Mouse (Mus musculus) liver, adult 2 months (tissue): Measurements from ENCODE around the gene Nepro. TPM values are rescaled to one million over a fixed set of nuclear protein-coding genes. Genes with fewer than 3 reads are reported as not detected.

ENCODE experiments used
- DNase-seq: peaks from one replicate; pipeline ENCODE4 v3.0.0-alpha.2; 2011; ENCODE audit warnings: low read depth, low spot score; ENCODE audit errors: extremely low read depth
- H3K27ac ChIP-seq: fragments of 200-500 bp; replicated peaks from 2 replicates; pipeline ENCODE4 v1.5.1; 2012; ENCODE audit warnings: low read depth, mild to moderate bottlenecking, control low read depth, inconsistent platforms, low read length; ENCODE audit not compliant: insufficient read depth
- H3K27me3 ChIP-seq: fragments of 200-500 bp; 2 replicates; pipeline ENCODE4 v1.6.1; 2012; ENCODE audit warnings: mild to moderate bottlenecking, moderate library complexity, low read length, inconsistent platforms; ENCODE audit not compliant: control insufficient read depth, insufficient read depth
- H3K36me3 ChIP-seq: fragments of 200-500 bp; 2 replicates; pipeline ENCODE4 v1.6.1; 2012; ENCODE audit warnings: low read length, inconsistent platforms; ENCODE audit not compliant: control insufficient read depth, insufficient read depth
- H3K4me1 ChIP-seq: fragments of 200-500 bp; 2 replicates; pipeline ENCODE4 v1.6.1; 2011; ENCODE audit warnings: low read length; ENCODE audit not compliant: control insufficient read depth, insufficient read depth
- H3K4me3 ChIP-seq: fragments of 200-500 bp; 2 replicates; pipeline ENCODE4 v1.5.1; 2011; ENCODE audit warnings: low read depth, mild to moderate bottlenecking, control low read depth, low read length, moderate library complexity; ENCODE audit not compliant: insufficient read depth
- H3K79me2 ChIP-seq: fragments of 200-500 bp; 2 replicates; pipeline ENCODE4 v1.6.1; 2012; ENCODE audit warnings: inconsistent platforms, mild to moderate bottlenecking, low read length, moderate library complexity; ENCODE audit not compliant: control insufficient read depth, insufficient read depth
- H3K9ac ChIP-seq: fragments of 200-500 bp; 2 replicates; pipeline ENCODE4 v1.6.1; 2012; ENCODE audit warnings: low read depth, mild to moderate bottlenecking, control low read depth, inconsistent platforms, low read length
- CTCF ChIP-seq: fragments of 200-500 bp; IDR thresholded peaks from 2 replicates; pipeline ENCODE4 v1.5.1; 2011; ENCODE audit warnings: low read depth, low read length, control low read depth
- POLR2A ChIP-seq: fragments of 200-500 bp; IDR thresholded peaks from 2 replicates; pipeline ENCODE4 v1.6.1; 2011; ENCODE audit warnings: low read length, control low read depth; ENCODE audit not compliant: insufficient read depth; ENCODE audit errors: extremely low read depth
- WGBS: fragments of 180-500 bp; shearing (Covaris S2); methylation state at CpG from one replicate; pipeline ENCODE4 v1.1.7; 2018; 5-methylcytosine and 5-hydroxymethylcytosine counted together
- polyA plus RNA-seq: library from polyadenylated mRNA; depleted of rRNA; stranded (reverse); fragments of >200 nt; gene quantifications from 2 replicates; pipeline ENCODE4 v1.2.3, GENCODE M21; 2012
- total RNA-seq: library from RNA; depleted of rRNA; stranded (reverse); fragments of >200 nt; gene quantifications from 2 replicates; pipeline ENCODE4 v1.2.3, GENCODE M21; 2014

Nepro gene
- total and polyA plus RNA-seq, 2 experiments, result 2.1 to 4.4 TPM

DNA sequence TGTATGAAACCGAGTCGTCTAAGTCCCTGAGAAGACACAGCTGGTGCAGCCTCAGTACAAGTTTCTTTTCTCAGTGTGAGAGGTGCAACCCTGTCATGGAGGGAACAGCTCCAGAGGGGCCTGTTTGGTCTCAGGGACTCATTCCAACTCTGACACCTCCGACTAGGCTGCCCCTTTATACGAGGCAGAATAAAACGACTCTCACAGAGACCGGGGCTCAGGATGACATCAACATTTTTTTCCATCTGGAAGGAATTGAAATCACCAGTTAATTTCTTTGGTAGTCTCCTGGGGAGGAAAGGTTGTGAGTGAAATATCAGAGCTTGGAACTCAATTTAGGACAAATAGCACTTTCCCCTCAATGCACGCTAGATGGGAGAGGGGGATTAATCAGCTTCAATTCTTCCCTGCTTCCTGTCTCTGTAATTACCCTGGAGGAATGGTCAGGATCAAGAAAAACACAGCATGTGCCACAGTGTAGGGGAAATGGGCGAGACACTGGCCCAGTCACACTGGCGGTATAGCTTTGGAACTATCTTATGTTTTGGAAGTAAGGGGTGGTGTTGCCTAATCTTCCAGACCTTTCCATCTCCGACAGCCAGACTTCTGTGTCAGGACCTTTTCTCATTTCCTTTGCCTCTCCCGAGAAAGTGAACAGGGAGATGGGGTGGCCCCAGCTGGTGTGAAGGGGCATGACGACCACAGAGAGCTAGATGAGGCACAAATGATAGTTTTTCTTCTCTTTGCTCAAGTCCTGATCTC, 28.1 kb upstream of the Nepro start:
- no peak overlapping the region for H3K27ac ChIP-seq
- no peak overlapping the region for H3K9ac ChIP-seq
- no peak overlapping the region for H3K4me3 ChIP-seq
- H3K79me2 ChIP-seq, result no peaks in the 10 kb centered on the region
- 59% methylated on average over 12 of the region's 12 CpGs for WGBS
- no peak for TF ChIP-seq CTCF
- TF ChIP-seq POLR2A, result no peak
- no peaks in the 10 kb centered on the region for H3K27me3 ChIP-seq
- H3K36me3 ChIP-seq, result no peaks in the 10 kb centered on the region
- DNase-seq, result no peak
- H3K4me1 ChIP-seq, result no peaks in the 10 kb centered on the region

DNA sequence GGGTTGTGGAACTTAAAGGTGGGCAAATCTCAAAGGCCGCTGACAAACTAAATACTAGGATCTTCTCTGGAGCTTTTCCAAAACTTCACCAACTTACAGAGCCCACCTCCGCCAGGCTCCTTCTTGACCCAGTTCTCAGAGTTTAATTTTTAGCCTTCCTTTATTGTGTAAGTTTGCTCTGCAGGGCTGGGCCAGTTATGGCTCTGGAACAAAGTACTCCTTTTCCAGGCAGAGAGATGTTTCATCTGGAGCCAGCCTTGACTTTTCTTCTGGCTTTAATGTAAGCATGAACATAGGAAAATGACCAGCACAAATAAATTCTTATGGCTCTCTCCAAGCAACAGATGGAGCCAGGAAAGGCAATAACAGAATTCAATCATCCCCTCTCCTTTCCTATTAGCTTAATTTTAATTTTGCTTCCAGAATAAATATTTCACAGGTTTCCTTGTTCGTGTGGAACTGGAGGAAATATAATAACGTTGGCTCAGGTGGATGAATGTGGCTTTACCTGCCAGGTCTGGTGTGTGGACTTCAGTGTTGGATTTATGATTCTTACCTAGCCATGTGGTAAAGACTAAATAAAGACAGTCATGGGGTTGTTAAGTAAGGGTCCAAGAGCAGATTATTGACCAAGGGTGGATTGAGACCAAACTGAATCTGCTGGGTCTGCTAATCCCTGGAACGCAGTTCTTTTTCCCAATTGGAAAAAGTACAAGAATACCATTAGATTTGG, 26.5 kb upstream of the Nepro start:
- Histone ChIP-seq H3K4me1 (no peaks in the 10 kb centered on the region), H3K36me3 (no peaks in the 10 kb centered on the region), H3K27ac (no peak overlapping the region), H3K4me3 (no peak overlapping the region), H3K79me2 (no peaks in the 10 kb centered on the region), H3K9ac (no peak overlapping the region), H3K27me3 (no peaks in the 10 kb centered on the region)
- 83% methylated on average over 5 of the region's 5 CpGs for WGBS
- TF ChIP-seq POLR2A (no peak), CTCF (no peak)
- no peak for DNase-seq

DNA sequence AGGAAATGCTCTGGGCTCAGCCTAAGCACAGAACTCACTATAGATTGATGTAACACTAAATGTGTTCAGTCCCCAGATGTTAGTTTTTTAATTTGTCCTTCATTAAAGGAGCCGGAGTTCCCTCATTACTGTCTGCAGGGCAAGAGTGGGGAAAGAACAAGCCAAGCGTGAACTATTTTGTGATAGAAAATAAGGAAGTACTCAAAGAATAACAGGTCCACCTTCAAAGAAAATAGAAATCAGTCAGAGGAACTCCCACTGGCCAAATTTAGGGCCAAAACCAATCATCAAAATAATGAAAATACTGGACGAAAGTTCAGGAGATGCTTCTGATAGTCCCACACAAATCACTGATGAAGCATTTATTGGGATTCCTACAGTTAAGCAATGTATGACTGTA, 22.9 kb upstream of the Nepro start:
- Histone ChIP-seq H3K4me3 (no peak overlapping the region), H3K36me3 (no peaks in the 10 kb centered on the region), H3K9ac (no peak overlapping the region), H3K79me2 (no peaks in the 10 kb centered on the region), H3K4me1 (no peaks in the 10 kb centered on the region), H3K27me3 (no peaks in the 10 kb centered on the region), H3K27ac (no peak overlapping the region)
- no peak for TF ChIP-seq POLR2A
- no peak for TF ChIP-seq CTCF
- DNase-seq, result no peak
- 92% methylated on average over 3 of the region's 3 CpGs for WGBS

DNA sequence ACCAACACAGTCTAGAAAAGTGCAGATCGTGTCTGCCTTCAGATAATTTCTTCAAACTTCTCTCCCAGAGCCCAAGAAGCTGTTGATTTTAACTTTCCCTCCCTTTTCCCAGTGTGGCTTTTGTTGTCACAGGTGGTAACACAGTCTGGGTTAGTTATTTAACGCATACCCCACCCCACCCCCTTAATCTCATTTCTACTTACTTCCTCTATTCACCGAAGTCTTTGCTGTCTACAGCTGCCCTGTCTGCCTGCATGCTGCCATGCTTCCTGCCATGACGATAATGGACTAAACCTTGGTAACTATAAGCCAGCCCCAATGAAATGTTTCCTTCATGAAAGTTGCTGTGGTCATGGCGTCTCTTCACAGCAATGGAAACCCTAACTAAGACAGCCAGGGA, 21.8 kb upstream of the Nepro start:
- Histone ChIP-seq H3K36me3 (no peaks in the 10 kb centered on the region), H3K27ac (no peak overlapping the region), H3K4me3 (no peak overlapping the region), H3K27me3 (no peaks in the 10 kb centered on the region), H3K9ac (no peak overlapping the region), H3K4me1 (no peaks in the 10 kb centered on the region), H3K79me2 (no peaks in the 10 kb centered on the region)
- no peak for DNase-seq
- WGBS, result 71% methylated on average over 5 of the region's 5 CpGs
- TF ChIP-seq POLR2A (no peak), CTCF (no peak)

DNA sequence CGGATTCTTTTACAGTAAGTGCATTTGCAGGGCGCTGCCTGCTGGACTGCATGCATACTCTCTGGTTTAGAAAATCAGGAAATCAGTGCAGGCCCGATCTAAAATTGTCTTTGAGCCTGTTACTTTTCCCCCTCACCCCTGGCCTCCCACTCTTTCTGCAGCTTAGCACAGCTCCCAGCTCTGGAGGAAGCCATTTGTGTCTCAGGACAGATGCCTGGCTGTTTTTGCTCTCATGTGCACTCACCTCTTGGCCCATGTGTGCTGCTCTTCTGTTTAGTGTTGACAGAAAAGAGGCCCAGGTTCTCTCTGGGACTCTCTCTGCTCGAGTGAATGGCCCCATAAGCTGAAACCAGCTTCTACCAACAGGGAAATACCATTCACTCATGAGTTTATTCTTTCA, 20.6 kb upstream of the Nepro start:
- no peak overlapping the region for H3K4me3 ChIP-seq
- no peak for DNase-seq

More for the DNA sequence above, 20.6 kb upstream of the Nepro start:
- 67% methylated on average over 4 of the region's 4 CpGs for WGBS
- Histone ChIP-seq H3K4me1 (no peaks in the 10 kb centered on the region), H3K79me2 (no peaks in the 10 kb centered on the region), H3K36me3 (no peaks in the 10 kb centered on the region), H3K27ac (no peak overlapping the region), H3K9ac (no peak overlapping the region), H3K27me3 (no peaks in the 10 kb centered on the region)
- TF ChIP-seq POLR2A, result no peak
- no peak for TF ChIP-seq CTCF
